Mouse (Mus musculus): ENCODE measurements around the gene Esrrb. TPM values are rescaled to one million over a fixed set of nuclear protein-coding genes. Genes with fewer than 3 reads are reported as not detected.

The Esrrb gene
- polyA plus RNA-seq (2015; fragmentation: Nextera tagmentation; extraction: Ambion mirVana) = 3.7 and 4.7 TPM in 2 replicates

DNA sequence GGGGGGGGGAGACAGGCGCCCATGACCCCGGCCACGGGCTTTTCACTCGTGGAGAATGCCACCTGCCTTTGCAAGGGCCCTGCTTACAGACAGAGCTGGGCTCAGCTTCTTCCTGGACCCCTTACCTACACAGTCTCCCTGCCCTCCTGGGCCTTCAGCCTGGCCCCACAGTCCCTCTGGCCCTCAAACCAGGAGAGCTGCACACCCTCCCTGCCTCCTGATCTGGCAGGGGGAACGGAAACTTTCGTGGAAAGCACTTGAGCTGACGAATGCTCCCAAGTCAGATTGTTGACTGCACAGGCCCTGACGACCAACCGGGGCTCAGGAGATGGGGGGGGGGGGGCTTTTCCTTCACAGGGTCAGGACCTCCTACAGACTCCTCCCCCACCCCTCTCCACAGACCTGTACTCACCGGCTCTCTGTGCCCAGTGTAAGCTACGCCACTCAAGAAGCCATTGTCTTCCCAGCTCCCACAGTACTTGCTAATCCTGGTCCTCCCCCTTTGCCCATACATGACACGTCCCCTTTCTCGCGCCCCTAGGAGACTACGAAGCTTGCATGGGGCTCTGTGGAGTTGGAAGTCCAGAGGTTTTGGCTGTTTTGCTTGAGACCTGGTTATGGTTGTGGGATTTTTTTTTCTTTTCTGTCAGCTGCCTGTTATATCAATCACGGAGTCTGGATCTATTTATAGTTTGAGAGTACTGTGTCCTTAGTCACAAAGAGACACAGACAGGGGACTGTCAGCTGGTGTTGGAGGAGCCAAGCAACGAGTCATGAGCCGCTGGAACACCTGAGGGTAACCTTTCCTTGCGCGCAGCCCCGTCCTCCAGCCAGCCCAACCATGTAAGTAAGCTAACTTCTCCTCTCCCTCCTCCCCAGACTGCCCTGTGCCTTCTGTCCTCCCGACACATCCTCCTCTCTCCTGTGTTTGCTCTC, at the start of gene Esrrb:
Gene Esrrb, plus strand, starts transcription at position 422 of the 936 bp plus-strand sequence.
- Histone ChIP-seq H3K9me3 (replicated peaks) (no peaks in the 10 kb centered on the region), H3K27ac (replicated peaks) (no peak within 1 kb of the TSS), H3K9ac (replicated peaks) (no peak within 1 kb of the TSS), H3K4me1 (peaks cover 43% of the 10 kb centered on the region), H3K36me3 (no peaks in the 10 kb centered on the region), H3K4me3 (replicated peaks) (no peak within 1 kb of the TSS), H3K4me2 (no peak within 1 kb of the TSS), H3K27me3 (replicated peaks) (peaks cover 23% of the 10 kb centered on the region)
- ATAC-seq (ENCODE audit: low FRiP score) = peak; percentile 36; the same call in 1 of the 2 replicates
- 44% methylated on average over 22 of the region's 22 CpGs for WGBS

- Histone ChIP-seq H3K27me3 (replicated peaks) (peaks cover 16% of the 10 kb centered on the region), H3K4me2 (0 out of 2 replicates have a peak overlapping the region, but pooled peaks have one; percentile 4), H3K27ac (replicated peaks) (no peak overlapping the region), H3K9ac (replicated peaks) (no peak overlapping the region), H3K4me1 (peaks cover 7% of the 10 kb centered on the region), H3K36me3 (no peaks in the 10 kb centered on the region), H3K4me3 (replicated peaks) (no peak overlapping the region), H3K9me3 (replicated peaks) (no peaks in the 10 kb centered on the region)
- no peak for ATAC-seq (ENCODE audit: low FRiP score)
- 8% methylated on average over 12 of the region's 12 CpGs for WGBS
Observed at GRCm38 (mm10) chr12:86320629-86321028, 40.3 kb upstream of the Esrrb start.

DNA sequence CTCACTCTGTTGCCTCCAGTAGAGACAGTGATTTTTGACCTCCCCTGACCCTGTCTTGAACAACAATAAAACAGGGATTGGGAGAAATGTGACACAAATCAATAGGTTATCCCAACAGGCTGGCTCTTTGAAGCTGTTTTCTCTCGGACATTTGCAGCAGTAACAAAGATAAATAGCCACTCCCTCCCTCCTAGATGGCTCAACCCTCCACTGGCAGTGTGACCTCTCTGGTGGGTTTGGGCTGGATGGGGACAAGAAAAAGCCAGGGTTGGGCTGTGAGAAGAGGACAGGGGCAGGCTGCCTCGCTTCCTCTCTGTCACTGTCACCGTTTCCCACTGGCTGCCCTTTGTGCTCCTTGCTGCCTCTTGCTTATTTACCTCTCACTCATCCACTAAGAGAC, 36.6 kb upstream of the Esrrb start:
- no peaks in the 10 kb centered on the region for H3K9me3 ChIP-seq (replicated peaks)
- no peaks in the 10 kb centered on the region for H3K36me3 ChIP-seq
- ATAC-seq (ENCODE audit: low FRiP score) = no peak
- no peak overlapping the region for H3K9ac ChIP-seq (replicated peaks)
- peaks cover 7% of the 10 kb centered on the region for H3K4me1 ChIP-seq
- peaks cover 21% of the 10 kb centered on the region for H3K27me3 ChIP-seq (replicated peaks)
- no peak overlapping the region for H3K4me3 ChIP-seq (replicated peaks)
- no peak overlapping the region for H3K27ac ChIP-seq (replicated peaks)
- H3K4me2 ChIP-seq = no peak overlapping the region
- 14% methylated on average over 3 of the region's 3 CpGs for WGBS

DNA sequence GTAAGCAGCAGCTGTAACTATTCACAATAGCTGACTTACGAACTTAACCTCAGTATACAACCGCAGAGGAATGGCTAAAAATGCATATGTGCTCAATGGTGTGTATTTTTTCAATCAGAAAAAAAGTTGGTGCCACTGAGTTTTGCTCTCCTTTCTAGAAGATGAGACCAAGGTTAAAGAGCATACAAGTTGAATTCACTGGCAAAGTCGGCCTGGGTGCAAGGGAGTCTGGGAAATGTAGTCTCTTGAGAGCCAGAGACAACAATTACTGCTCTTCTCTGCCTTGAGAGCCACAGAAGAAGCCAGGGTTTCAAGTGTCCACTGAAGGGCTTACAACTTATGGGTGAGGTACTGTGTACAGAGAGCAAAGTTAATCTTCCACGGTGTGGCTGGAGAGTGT, 31.1 kb upstream of the Esrrb start:
- ATAC-seq (ENCODE audit: low FRiP score) = no peak
- WGBS = 60% methylated on average over 4 of the region's 4 CpGs

DNA sequence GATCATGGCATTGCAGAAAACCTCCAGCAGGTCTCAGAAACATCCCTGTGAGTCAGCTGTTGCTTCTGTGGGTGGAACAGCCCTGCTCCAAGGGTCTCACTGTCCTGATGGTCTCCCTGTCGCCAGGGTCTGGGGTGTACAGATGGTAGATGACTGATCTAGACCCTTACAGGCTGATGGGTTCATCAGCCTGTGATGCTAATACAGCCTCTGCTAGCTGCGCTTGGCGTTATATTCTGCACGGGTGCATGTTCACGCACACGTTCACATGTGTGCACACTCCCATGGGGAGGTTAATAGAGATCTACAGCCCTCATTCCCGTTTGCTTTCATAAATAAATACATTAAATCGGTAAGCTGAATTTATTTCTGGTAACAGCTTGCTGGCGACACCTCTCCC, 30.2 kb upstream of the Esrrb start:
- ATAC-seq (ENCODE audit: low FRiP score) = peak; percentile 75; the same call in 1 of the 2 replicates
- no peaks in the 10 kb centered on the region for H3K36me3 ChIP-seq
- H3K4me2 ChIP-seq = peak overlapping the region; percentile 34
- peaks cover 12% of the 10 kb centered on the region for H3K4me1 ChIP-seq
- no peak overlapping the region for H3K27ac ChIP-seq (replicated peaks)
- H3K9me3 ChIP-seq (replicated peaks) = no peaks in the 10 kb centered on the region
- H3K27me3 ChIP-seq (replicated peaks) = peaks cover 16% of the 10 kb centered on the region
- H3K4me3 ChIP-seq (replicated peaks) = no peak overlapping the region
- 29% methylated on average over 9 of the region's 9 CpGs for WGBS
- 0 out of 2 replicates have a peak overlapping the region, but pooled peaks have one; percentile 0 for H3K9ac ChIP-seq (replicated peaks)

More for the DNA sequence above, 31.1 kb upstream of the Esrrb start:
- Histone ChIP-seq H3K27me3 (replicated peaks) (peaks cover 17% of the 10 kb centered on the region), H3K27ac (replicated peaks) (no peak overlapping the region), H3K4me3 (replicated peaks) (no peak overlapping the region), H3K36me3 (no peaks in the 10 kb centered on the region), H3K9ac (replicated peaks) (no peak overlapping the region), H3K4me1 (peaks cover 12% of the 10 kb centered on the region), H3K4me2 (no peak overlapping the region), H3K9me3 (replicated peaks) (no peaks in the 10 kb centered on the region)

DNA sequence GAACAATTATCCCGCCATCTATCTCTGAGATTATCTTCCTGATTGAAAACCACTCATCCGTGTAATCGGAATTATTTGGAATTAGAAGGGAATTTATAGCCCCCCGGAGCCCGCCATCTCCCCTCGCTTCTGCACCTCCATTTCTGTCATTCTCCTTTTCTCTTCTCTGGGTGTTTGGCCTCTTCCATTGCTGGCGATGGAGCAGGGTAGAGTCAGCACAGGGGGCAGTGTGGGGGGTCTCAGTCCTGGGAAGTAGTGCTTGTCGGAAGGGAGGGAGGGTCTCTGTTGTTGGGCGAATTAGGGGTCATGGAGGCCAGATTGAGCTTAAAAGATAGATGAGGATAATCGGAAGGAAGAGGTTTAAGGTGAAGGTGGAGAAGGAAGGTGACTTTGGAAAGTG, 29.7 kb upstream of the Esrrb start:
- ATAC-seq (ENCODE audit: low FRiP score) = no peak
- H3K4me2 ChIP-seq = peak overlapping the region; percentile 34

DNA sequence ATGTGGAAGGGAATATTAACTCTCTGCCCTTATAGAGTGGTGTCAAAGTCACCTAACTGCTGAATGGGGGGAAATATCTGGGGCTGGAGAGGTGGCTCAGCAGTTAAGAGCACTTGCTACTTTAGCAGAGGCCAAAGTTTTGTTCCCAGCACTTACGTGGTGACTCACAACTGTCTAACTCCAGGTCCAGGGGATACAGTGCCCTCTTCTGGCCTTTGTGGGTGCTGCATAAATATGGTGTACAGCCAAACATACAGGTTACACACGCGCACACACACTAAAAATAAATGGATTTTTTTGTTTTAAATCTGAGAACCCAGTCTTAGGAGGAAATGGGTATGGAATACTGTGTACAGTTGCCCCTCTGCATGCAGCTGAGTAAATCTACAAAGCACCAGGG, 24.7 kb upstream of the Esrrb start:
- H3K27ac ChIP-seq (replicated peaks) = no peak overlapping the region
- ATAC-seq (ENCODE audit: low FRiP score) = no peak

More for the DNA sequence above, 29.7 kb upstream of the Esrrb start:
- no peak overlapping the region for H3K4me3 ChIP-seq (replicated peaks)
- 27% methylated on average over 10 of the region's 10 CpGs for WGBS
- H3K27ac ChIP-seq (replicated peaks) = no peak overlapping the region
- 0 out of 2 replicates have a peak overlapping the region, but pooled peaks have one; percentile 0 for H3K9ac ChIP-seq (replicated peaks)
- peaks cover 16% of the 10 kb centered on the region; the same call in 1 of the 2 replicates for H3K27me3 ChIP-seq (replicated peaks)
- no peaks in the 10 kb centered on the region for H3K36me3 ChIP-seq
- H3K9me3 ChIP-seq (replicated peaks) = no peaks in the 10 kb centered on the region
- peaks cover 12% of the 10 kb centered on the region for H3K4me1 ChIP-seq

GRCm38 (mm10) chr12:86336887-86337286, 24.0 kb upstream of the Esrrb start:
- 46% methylated on average over 7 of the region's 7 CpGs for WGBS
- Histone ChIP-seq H3K4me3 (replicated peaks) (no peak overlapping the region), H3K4me2 (no peak overlapping the region), H3K9ac (replicated peaks) (no peak overlapping the region), H3K4me1 (peaks cover 12% of the 10 kb centered on the region; the same call in 1 of the 2 replicates), H3K9me3 (replicated peaks) (no peaks in the 10 kb centered on the region), H3K36me3 (no peaks in the 10 kb centered on the region), H3K27me3 (replicated peaks) (0 out of 2 replicates have a peak, but pooled peaks cover 9% of the 10 kb centered on the region), H3K27ac (replicated peaks) (no peak overlapping the region)
- ATAC-seq (ENCODE audit: low FRiP score) = no peak

More for the DNA sequence above, 24.7 kb upstream of the Esrrb start:
- Histone ChIP-seq H3K36me3 (no peaks in the 10 kb centered on the region), H3K27me3 (replicated peaks) (0 out of 2 replicates have a peak, but pooled peaks cover 9% of the 10 kb centered on the region), H3K9ac (replicated peaks) (no peak overlapping the region), H3K4me3 (replicated peaks) (no peak overlapping the region), H3K4me1 (peaks cover 16% of the 10 kb centered on the region), H3K9me3 (replicated peaks) (no peaks in the 10 kb centered on the region), H3K4me2 (no peak overlapping the region)
- 99% methylated on average over 3 of the region's 3 CpGs for WGBS

GRCm38 (mm10) chr12:86349477-86349876, 11.4 kb upstream of the Esrrb start:
- H3K27ac ChIP-seq (replicated peaks) = no peak overlapping the region
- WGBS = 62% methylated on average over 8 of the region's 8 CpGs
- ATAC-seq (ENCODE audit: low FRiP score) = no peak

DNA sequence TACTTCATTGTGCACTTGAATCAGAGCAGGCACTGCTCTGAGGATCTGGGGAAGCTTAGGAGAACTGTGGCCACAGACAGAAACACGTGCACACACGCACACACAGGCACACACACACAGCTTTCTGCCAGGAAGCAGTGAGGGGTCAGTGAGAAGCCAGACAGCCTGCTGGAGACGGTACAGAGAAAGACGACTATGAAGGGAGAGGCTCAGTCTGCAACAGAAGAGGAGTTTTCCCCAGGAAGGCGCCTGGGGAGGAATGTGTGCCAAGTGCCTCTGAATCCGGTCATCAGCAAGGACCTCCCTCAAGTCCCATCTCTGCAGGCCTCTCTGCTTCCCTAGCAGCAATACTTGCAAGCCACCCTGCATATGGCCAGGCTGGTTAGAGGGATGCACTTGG, 1.5 kb upstream of the Esrrb start:
- Histone ChIP-seq H3K9me3 (replicated peaks) (no peaks in the 10 kb centered on the region), H3K4me2 (no peak overlapping the region), H3K36me3 (no peaks in the 10 kb centered on the region), H3K4me1 (peaks cover 28% of the 10 kb centered on the region), H3K9ac (replicated peaks) (no peak overlapping the region), H3K27ac (replicated peaks) (no peak overlapping the region), H3K27me3 (replicated peaks) (peaks cover 20% of the 10 kb centered on the region), H3K4me3 (replicated peaks) (no peak overlapping the region)
- no peak for ATAC-seq (ENCODE audit: low FRiP score)
- 49% methylated on average over 6 of the region's 6 CpGs for WGBS

More at GRCm38 (mm10) chr12:86349477-86349876, 11.4 kb upstream of the Esrrb start:
- Histone ChIP-seq H3K9ac (replicated peaks) (no peak overlapping the region), H3K27me3 (replicated peaks) (peaks cover 7% of the 10 kb centered on the region; the same call in 1 of the 2 replicates), H3K4me1 (peaks cover 5% of the 10 kb centered on the region; the same call in 1 of the 2 replicates), H3K4me2 (no peak overlapping the region), H3K36me3 (no peaks in the 10 kb centered on the region), H3K4me3 (replicated peaks) (no peak overlapping the region), H3K9me3 (replicated peaks) (no peaks in the 10 kb centered on the region)

DNA sequence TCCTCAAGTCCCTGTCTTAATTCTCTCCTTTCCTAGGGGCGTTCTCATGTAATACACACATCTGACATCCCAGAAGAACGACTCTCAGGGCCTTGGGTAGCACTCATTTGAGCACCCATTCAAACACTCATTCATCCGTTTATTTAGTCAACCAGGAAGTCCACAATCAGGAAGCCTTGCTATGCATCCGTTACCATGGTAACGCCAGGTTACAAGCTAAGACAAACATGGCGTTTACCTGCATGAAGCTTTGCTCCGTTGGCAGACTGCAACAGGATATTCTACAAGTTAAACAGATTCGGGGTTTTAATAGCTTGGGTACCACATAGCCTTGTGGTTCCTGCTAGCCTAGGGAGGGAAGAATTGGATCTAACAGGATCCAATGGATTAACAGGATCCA, 1.0 kb upstream of the Esrrb start:
- Histone ChIP-seq H3K27me3 (replicated peaks) (peaks cover 20% of the 10 kb centered on the region), H3K27ac (replicated peaks) (no peak overlapping the region), H3K9me3 (replicated peaks) (no peaks in the 10 kb centered on the region), H3K4me2 (no peak overlapping the region), H3K36me3 (no peaks in the 10 kb centered on the region), H3K4me3 (replicated peaks) (no peak overlapping the region), H3K4me1 (peaks cover 33% of the 10 kb centered on the region), H3K9ac (replicated peaks) (no peak overlapping the region)
- ATAC-seq (ENCODE audit: low FRiP score) = no peak
- 78% methylated on average over 8 of the region's 8 CpGs for WGBS

DNA sequence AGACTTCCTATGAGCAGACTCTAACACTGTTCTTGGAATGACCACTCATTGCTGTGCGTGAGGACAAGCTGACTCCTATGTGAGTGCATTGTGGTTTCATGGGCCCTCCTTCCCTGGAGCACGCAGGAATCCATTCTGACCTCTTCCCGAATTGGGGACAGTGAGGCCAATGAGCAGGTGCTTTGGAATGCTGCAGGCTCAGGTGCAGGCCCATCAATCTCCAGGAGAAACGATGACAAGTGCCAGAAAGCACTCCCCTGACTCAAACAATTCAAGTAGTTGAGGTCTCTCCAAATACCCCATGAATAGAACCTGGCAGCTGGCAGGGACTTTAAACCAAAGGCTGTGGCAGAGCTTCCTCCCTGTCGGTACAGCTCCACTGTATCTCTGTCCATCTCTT, 3.4 kb downstream of the Esrrb start:
- Histone ChIP-seq H3K4me3 (replicated peaks) (no peak overlapping the region), H3K4me2 (no peak overlapping the region), H3K27ac (replicated peaks) (no peak overlapping the region), H3K36me3 (no peaks in the 10 kb centered on the region), H3K9ac (replicated peaks) (no peak overlapping the region), H3K27me3 (replicated peaks) (peaks cover 33% of the 10 kb centered on the region), H3K4me1 (peaks cover 42% of the 10 kb centered on the region), H3K9me3 (replicated peaks) (no peaks in the 10 kb centered on the region)
- ATAC-seq (ENCODE audit: low FRiP score) = no peak
- WGBS = 10% methylated on average over 5 of the region's 5 CpGs

All from neural tube, embryonic 15.5 days (tissue).